Mouse (Mus musculus): ENCODE measurements around the gene Lmbrd2.
A peak's percentile ranks its signal among the peaks of the same experiment; 100 is the strongest.

The Lmbrd2 gene

DNA sequence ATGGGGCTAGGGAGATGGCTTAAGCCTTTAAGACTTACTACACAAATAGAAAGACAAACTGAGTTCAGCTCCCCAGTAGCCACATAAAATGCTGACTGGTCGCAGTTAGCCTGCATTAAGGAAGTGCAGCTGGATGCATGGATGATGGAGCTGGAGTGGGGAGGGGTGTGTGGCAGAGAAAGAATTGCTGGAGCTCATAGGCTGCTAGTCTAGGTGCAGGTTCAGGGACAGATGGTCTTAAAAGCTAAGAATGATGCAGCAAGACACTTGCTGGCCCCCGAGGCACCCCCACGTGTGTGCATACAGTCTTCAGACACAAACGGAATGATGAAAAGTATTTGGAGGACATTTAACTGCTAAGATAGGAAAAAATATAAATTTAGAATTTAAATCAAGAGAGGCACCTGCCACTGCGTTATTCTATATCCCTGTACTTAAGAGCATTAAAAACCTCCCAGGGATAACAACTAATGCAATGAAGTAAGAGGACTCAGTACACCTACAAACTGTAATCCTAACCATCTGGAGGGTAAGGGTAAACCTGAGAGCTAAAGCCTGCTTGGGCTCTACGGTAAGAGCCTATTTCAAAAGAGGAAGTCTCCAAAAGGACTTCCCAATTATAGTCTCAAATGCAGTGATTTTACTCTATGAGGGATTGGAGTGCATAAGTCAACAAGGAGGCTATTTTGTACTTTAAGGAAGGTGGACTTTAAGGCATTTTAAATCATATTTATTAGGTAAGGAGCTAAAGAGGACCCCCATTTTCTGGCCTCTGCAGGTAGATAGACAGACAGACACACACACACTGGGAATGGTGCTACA, 29.6 kb upstream of the Lmbrd2 start:
- Histone ChIP-seq H3K4me1 (replicated peaks; ENCODE audit: low read depth, low read length) (peaks cover 12% of the 10 kb centered on the region; the same call in 1 of the 2 replicates), H3K4me3 (replicated peaks; ENCODE audit: low read length) (no peak overlapping the region), H3K36me3 (ENCODE audit: insufficient read depth, low read length) (peaks cover 82% of the 10 kb centered on the region), H3K9me3 (ENCODE audit: low read length) (no peaks in the 10 kb centered on the region), H3K27me3 (ENCODE audit: insufficient read depth, low read length) (no peaks in the 10 kb centered on the region)
- no peak for TF ChIP-seq CTCF (conservative IDR thresholded peaks at IDR 0.05; ENCODE audit: low read length)

DNA sequence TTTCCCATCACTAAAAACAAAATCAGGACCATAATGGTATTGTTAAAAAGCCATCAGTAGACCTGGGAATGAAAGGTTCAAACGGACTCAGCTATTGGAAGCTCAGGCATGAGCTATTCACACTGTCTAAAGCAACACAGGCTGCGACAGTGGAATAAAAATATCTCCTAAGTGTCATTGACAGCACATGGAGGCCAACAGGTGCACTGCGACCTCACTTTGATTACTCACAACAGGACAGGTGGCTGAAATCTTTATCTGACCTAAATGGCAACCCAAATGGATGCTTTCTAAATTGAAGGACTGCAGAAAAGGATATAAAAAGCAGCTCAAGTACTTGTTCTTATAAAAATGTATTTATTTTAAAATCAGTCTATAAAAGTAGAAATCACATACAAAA, 28.7 kb upstream of the Lmbrd2 start:
- TF ChIP-seq POU5F1 (IDR thresholded peaks at IDR 0.05; ENCODE audit: borderline replicate concordance, low read length) = no peak
- TF ChIP-seq CTCF (conservative IDR thresholded peaks at IDR 0.05; ENCODE audit: low read length) = no peak
- TF ChIP-seq NANOG (IDR thresholded peaks at IDR 0.05; ENCODE audit: borderline replicate concordance, low read length) = no peak
- peaks cover 12% of the 10 kb centered on the region; the same call in 1 of the 2 replicates for H3K4me1 ChIP-seq (replicated peaks; ENCODE audit: low read depth, low read length)
- no peaks in the 10 kb centered on the region for H3K9me3 ChIP-seq (ENCODE audit: low read length)
- H3K27me3 ChIP-seq (ENCODE audit: insufficient read depth, low read length) = no peaks in the 10 kb centered on the region
- peaks cover 85% of the 10 kb centered on the region for H3K36me3 ChIP-seq (ENCODE audit: insufficient read depth, low read length)
- H3K4me3 ChIP-seq (replicated peaks; ENCODE audit: low read length) = no peak overlapping the region

DNA sequence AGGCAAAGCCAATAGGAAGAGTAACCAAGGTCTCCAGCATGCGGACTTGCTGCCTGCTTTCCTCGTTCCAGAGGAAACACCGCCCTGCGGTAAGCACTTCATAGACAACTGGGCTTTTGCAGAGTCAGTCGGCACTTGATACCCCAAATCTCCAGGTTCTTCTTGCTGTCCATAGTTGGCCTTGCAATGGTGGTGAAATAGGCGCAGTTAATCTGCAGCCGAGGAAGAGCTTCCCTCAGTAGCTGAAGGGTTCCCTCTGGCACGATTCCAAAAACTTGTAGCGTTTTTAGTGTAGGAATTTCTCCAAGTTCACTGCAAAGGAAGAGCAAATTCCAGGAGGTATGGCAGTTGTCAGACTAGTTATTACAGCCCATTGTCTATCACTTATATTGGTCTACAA, 26.8 kb upstream of the Lmbrd2 start:
- Histone ChIP-seq H3K4me1 (replicated peaks; ENCODE audit: low read depth, low read length) (peaks cover 13% of the 10 kb centered on the region), H3K4me3 (replicated peaks; ENCODE audit: low read length) (no peak overlapping the region), H3K36me3 (ENCODE audit: insufficient read depth, low read length) (peaks cover 87% of the 10 kb centered on the region), H3K9me3 (ENCODE audit: low read length) (no peaks in the 10 kb centered on the region), H3K27me3 (ENCODE audit: insufficient read depth, low read length) (no peaks in the 10 kb centered on the region)
- TF ChIP-seq POU5F1 (IDR thresholded peaks at IDR 0.05; ENCODE audit: borderline replicate concordance, low read length) (no peak), NANOG (IDR thresholded peaks at IDR 0.05; ENCODE audit: borderline replicate concordance, low read length) (no peak), CTCF (conservative IDR thresholded peaks at IDR 0.05; ENCODE audit: low read length) (no peak)

DNA sequence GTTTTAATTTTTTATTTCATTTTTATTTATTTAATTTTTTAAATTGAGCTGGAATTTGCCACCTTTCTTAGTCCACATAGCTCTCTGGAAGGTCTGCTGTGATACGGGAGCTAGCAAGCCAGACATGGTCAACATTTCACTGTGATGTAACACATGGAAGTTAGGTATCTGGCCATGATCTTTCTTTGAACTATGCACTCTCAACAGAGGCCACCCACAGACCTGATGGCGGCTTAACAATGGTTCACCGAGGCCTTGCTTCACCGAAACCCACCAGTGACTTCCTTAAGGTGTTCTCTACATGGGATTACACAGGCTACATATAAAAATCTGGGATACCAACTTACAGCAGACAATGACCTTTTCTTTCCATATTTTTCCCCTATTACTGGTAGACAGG, 26.2 kb upstream of the Lmbrd2 start:
- Histone ChIP-seq H3K27me3 (ENCODE audit: insufficient read depth, low read length) (no peaks in the 10 kb centered on the region), H3K4me1 (replicated peaks; ENCODE audit: low read depth, low read length) (peaks cover 18% of the 10 kb centered on the region), H3K9me3 (ENCODE audit: low read length) (no peaks in the 10 kb centered on the region), H3K36me3 (ENCODE audit: insufficient read depth, low read length) (peaks cover 88% of the 10 kb centered on the region), H3K4me3 (replicated peaks; ENCODE audit: low read length) (no peak overlapping the region)
- TF ChIP-seq CTCF (conservative IDR thresholded peaks at IDR 0.05; ENCODE audit: low read length) (no peak), NANOG (IDR thresholded peaks at IDR 0.05; ENCODE audit: borderline replicate concordance, low read length) (no peak)

DNA sequence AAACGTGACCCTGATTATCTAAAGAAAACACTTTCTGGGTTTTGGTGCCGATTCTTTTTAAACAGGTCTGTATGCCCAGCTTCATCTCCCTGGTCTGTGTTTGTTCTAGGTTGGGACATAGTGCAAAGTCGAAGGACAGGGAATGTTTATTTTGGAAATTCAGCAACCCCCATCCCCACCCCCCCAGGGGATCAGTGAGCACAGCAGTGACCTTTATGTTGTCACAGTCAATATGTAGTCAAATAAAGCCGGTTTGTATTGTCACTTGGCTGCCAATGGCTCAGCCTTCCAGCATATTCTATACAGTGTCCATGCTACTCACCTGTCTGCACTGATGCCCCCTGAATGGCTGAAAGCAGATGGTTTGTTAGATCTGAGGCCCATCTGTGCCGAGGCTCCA, 25.8 kb upstream of the Lmbrd2 start:
- H3K4me1 ChIP-seq (replicated peaks; ENCODE audit: low read depth, low read length) = peaks cover 20% of the 10 kb centered on the region
- TF ChIP-seq POU5F1 (IDR thresholded peaks at IDR 0.05; ENCODE audit: borderline replicate concordance, low read length) (no peak), CTCF (conservative IDR thresholded peaks at IDR 0.05; ENCODE audit: low read length) (no peak), NANOG (IDR thresholded peaks at IDR 0.05; ENCODE audit: borderline replicate concordance, low read length) (no peak)
- no peak overlapping the region for H3K4me3 ChIP-seq (replicated peaks; ENCODE audit: low read length)
- H3K27me3 ChIP-seq (ENCODE audit: insufficient read depth, low read length) = no peaks in the 10 kb centered on the region
- no peaks in the 10 kb centered on the region for H3K9me3 ChIP-seq (ENCODE audit: low read length)
- peaks cover 92% of the 10 kb centered on the region for H3K36me3 ChIP-seq (ENCODE audit: insufficient read depth, low read length)

DNA sequence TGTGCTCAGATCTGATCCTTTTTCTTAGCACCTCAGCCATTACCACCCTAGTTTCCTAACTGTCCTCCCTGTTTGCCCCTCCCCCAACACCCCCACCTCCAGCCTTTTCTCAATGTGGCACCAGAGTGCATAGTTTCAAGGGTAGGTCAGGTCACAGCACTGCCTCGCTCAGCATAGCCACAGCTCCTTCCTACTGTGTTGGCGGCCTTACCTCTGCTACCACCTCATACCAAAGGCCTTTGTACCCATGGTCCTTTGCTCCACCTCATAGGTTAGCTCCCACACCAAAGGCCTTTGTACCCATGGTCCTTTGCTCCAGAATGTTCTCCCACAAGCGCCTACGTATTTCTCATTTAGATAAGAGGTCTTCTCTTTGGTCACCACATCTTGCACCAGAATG, 21.5 kb upstream of the Lmbrd2 start:
- TF ChIP-seq NANOG (IDR thresholded peaks at IDR 0.05; ENCODE audit: borderline replicate concordance, low read length) = no peak
- no peak for TF ChIP-seq POU5F1 (IDR thresholded peaks at IDR 0.05; ENCODE audit: borderline replicate concordance, low read length)
- TF ChIP-seq CTCF (conservative IDR thresholded peaks at IDR 0.05; ENCODE audit: low read length) = no peak
- Histone ChIP-seq H3K9me3 (ENCODE audit: low read length) (no peaks in the 10 kb centered on the region), H3K4me3 (replicated peaks; ENCODE audit: low read length) (no peak overlapping the region), H3K4me1 (replicated peaks; ENCODE audit: low read depth, low read length) (peaks cover 23% of the 10 kb centered on the region), H3K36me3 (ENCODE audit: insufficient read depth, low read length) (peaks cover 99% of the 10 kb centered on the region), H3K27me3 (ENCODE audit: insufficient read depth, low read length) (no peaks in the 10 kb centered on the region)

DNA sequence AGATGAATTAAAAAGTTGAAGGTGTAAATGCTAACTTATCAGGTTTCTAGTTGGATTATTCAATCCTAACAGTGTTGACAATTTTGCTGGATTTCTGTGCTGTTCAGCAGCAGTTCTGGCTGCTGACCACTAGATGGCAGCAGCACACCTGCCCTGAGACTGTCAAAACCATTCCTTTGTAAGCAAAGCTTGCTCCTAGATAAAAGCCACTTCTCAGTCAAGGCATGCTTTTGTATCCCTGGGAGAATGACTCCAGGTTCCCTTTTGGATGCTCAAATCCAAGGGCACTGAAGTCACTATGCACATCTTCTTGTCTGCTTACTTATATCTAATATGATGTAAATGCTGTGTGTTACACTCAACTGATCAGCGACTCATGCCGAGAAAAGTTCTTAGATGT, 20.3 kb upstream of the Lmbrd2 start:
- Histone ChIP-seq H3K27me3 (ENCODE audit: insufficient read depth, low read length) (no peaks in the 10 kb centered on the region), H3K36me3 (ENCODE audit: insufficient read depth, low read length) (peaks cover 99% of the 10 kb centered on the region), H3K9me3 (ENCODE audit: low read length) (no peaks in the 10 kb centered on the region), H3K4me1 (replicated peaks; ENCODE audit: low read depth, low read length) (peaks cover 32% of the 10 kb centered on the region), H3K4me3 (replicated peaks; ENCODE audit: low read length) (no peak overlapping the region)
- no peak for TF ChIP-seq NANOG (IDR thresholded peaks at IDR 0.05; ENCODE audit: borderline replicate concordance, low read length)
- TF ChIP-seq CTCF (conservative IDR thresholded peaks at IDR 0.05; ENCODE audit: low read length) = peak; percentile 99

DNA sequence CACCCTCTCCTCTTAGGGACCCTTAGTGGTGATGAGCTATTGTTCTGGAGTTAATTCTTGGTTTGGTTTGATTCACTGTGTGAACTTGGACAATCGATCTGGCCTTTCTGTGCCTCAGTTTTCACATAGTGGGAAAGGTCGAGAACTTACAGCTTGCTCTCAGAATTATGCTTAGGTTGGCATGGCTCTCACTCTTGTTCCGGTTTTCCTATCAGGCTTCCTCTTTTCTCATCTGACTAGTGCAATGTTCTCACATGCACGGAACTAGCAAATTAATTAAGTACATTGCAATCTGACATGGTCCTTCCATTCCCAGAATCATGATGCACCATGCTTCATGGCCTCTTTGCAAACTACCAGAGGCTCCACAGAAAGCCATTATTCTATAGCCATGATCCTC, 17.4 kb upstream of the Lmbrd2 start:
- H3K4me1 ChIP-seq (replicated peaks; ENCODE audit: low read depth, low read length) = peaks cover 44% of the 10 kb centered on the region
- no peaks in the 10 kb centered on the region for H3K9me3 ChIP-seq (ENCODE audit: low read length)
- no peak overlapping the region for H3K4me3 ChIP-seq (replicated peaks; ENCODE audit: low read length)
- peaks cover 96% of the 10 kb centered on the region for H3K36me3 ChIP-seq (ENCODE audit: insufficient read depth, low read length)
- no peak for TF ChIP-seq NANOG (IDR thresholded peaks at IDR 0.05; ENCODE audit: borderline replicate concordance, low read length)
- no peaks in the 10 kb centered on the region for H3K27me3 ChIP-seq (ENCODE audit: insufficient read depth, low read length)

DNA sequence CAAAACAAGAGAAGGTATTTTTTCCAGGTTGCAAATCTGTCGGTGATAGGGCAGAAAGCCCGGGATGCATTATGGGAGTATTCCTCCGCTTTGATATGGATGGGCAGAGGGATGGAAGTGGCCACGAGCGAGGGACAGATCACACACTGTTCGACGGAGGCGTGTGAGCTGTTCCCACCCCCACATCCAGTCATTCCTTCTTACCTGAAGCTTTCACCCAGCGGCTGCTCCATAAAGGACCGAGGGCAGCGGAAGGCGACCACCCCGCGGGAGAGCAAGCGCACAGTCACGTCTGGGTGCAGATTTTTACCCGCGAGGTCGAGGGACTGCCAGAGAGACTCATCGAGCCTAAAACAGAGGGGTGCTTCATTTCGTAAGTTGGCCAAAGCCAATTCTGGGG, 15.5 kb upstream of the Lmbrd2 start:
- 0 out of 2 replicates have a peak overlapping the region, but pooled peaks have one; percentile 20 for H3K4me3 ChIP-seq (replicated peaks; ENCODE audit: low read length)
- peaks cover 94% of the 10 kb centered on the region for H3K36me3 ChIP-seq (ENCODE audit: insufficient read depth, low read length)
- H3K4me1 ChIP-seq (replicated peaks; ENCODE audit: low read depth, low read length) = peaks cover 53% of the 10 kb centered on the region
- TF ChIP-seq POU5F1 (IDR thresholded peaks at IDR 0.05; ENCODE audit: borderline replicate concordance, low read length) (no peak), CTCF (conservative IDR thresholded peaks at IDR 0.05; ENCODE audit: low read length) (no peak), NANOG (IDR thresholded peaks at IDR 0.05; ENCODE audit: borderline replicate concordance, low read length) (no peak)
- no peaks in the 10 kb centered on the region for H3K27me3 ChIP-seq (ENCODE audit: insufficient read depth, low read length)
- H3K9me3 ChIP-seq (ENCODE audit: low read length) = no peaks in the 10 kb centered on the region

Measured in E14TG2a.4 (cell line).